Mouse (Mus musculus): ENCODE measurements around the gene Coro2a.
A peak's percentile ranks its signal among the peaks of the same experiment; 100 is the strongest.
"Not testable (repeated sequence)": the region's sequence is repeated elsewhere in the genome, so short reads cannot be mapped to it uniquely, and the experiment has no call there.

Coro2a gene

GRCm38 (mm10) chr4:46601844-46602423 lies at the start of gene Coro2a:
Gene Coro2a, minus strand, starts transcription at chr4:46602202.
- peak; percentile 71 for DNase-seq (ENCODE audit: low read depth)

- DNase-seq (ENCODE audit: low read depth) = peak; percentile 85
Observed at GRCm38 (mm10) chr4:46650086-46650753, 48.2 kb upstream of the Coro2a start, which contains the start of gene Tbc1d2. Gene Tbc1d2, minus strand, starts transcription at chr4:46650209.

- DNase-seq (ENCODE audit: low read depth) = no peak
Observed at GRCm38 (mm10) chr4:46649161-46649560, 47.2 kb upstream of the Coro2a start.

GRCm38 (mm10) chr4:46643676-46644112 lies 41.7 kb upstream of the Coro2a start:
- no peak for DNase-seq (ENCODE audit: low read depth)

- no peak for DNase-seq (ENCODE audit: low read depth)
Observed at GRCm38 (mm10) chr4:46642924-46643675, 41.1 kb upstream of the Coro2a start.

GRCm38 (mm10) chr4:46641283-46641682 lies 39.3 kb upstream of the Coro2a start:
- DNase-seq (ENCODE audit: low read depth) = no peak

GRCm38 (mm10) chr4:46639866-46640265 lies 37.9 kb upstream of the Coro2a start:
- DNase-seq (ENCODE audit: low read depth) = no peak

- DNase-seq (ENCODE audit: low read depth) = not testable (repeated sequence)
Observed at GRCm38 (mm10) chr4:46637250-46637649, 35.2 kb upstream of the Coro2a start.

GRCm38 (mm10) chr4:46635702-46636430 lies 33.9 kb upstream of the Coro2a start:
- no peak for DNase-seq (ENCODE audit: low read depth)

- DNase-seq (ENCODE audit: low read depth) = no peak
Observed at GRCm38 (mm10) chr4:46634881-46635280, 32.9 kb upstream of the Coro2a start.

GRCm38 (mm10) chr4:46633565-46633964 lies 31.6 kb upstream of the Coro2a start:
- not testable (repeated sequence) for DNase-seq (ENCODE audit: low read depth)

GRCm38 (mm10) chr4:46632465-46632864 lies 30.5 kb upstream of the Coro2a start:
- peak; percentile 48 for DNase-seq (ENCODE audit: low read depth)

- DNase-seq (ENCODE audit: low read depth) = no peak
Observed at GRCm38 (mm10) chr4:46630390-46630789, 28.4 kb upstream of the Coro2a start.

- DNase-seq (ENCODE audit: low read depth) = no peak
Observed at GRCm38 (mm10) chr4:46628873-46629272, 26.9 kb upstream of the Coro2a start.

- no peak for DNase-seq (ENCODE audit: low read depth)
Observed at GRCm38 (mm10) chr4:46628081-46628480, 26.1 kb upstream of the Coro2a start.

- no peak for DNase-seq (ENCODE audit: low read depth)
Observed at GRCm38 (mm10) chr4:46625101-46625500, 23.1 kb upstream of the Coro2a start.

GRCm38 (mm10) chr4:46623007-46623406 lies 21.0 kb upstream of the Coro2a start:
- no peak for DNase-seq (ENCODE audit: low read depth)

- DNase-seq (ENCODE audit: low read depth) = no peak
Observed at GRCm38 (mm10) chr4:46620946-46621345, 18.9 kb upstream of the Coro2a start.

GRCm38 (mm10) chr4:46620330-46620729 lies 18.3 kb upstream of the Coro2a start:
- DNase-seq (ENCODE audit: low read depth) = no peak

- DNase-seq (ENCODE audit: low read depth) = no peak
Observed at GRCm38 (mm10) chr4:46618196-46618817, 16.3 kb upstream of the Coro2a start.

GRCm38 (mm10) chr4:46617408-46617807 lies 15.4 kb upstream of the Coro2a start:
- no peak for DNase-seq (ENCODE audit: low read depth)

- DNase-seq (ENCODE audit: low read depth) = no peak
Observed at GRCm38 (mm10) chr4:46614641-46615040, 12.6 kb upstream of the Coro2a start.

Data from c-Kit-positive CD71-positive TER-119-negative erythroid progenitor cells, embryonic 14.5 days (primary cell).